Mouse (Mus musculus) adrenal gland, postnatal 4 days (tissue): ENCODE results near the gene Efna1. TPM values are rescaled to one million over a fixed set of nuclear protein-coding genes. Genes with fewer than 3 reads are reported as not detected.
A peak's percentile ranks its signal among the peaks of the same experiment; 100 is the strongest.

Experiments
- DNase-seq, 2 experiments: peaks; one replicate each; pipeline ENCODE4 v3.0.0; 2021 to 2022; ENCODE audit warnings: low spot score in 2 of 2, mixed read lengths in 2 of 2
- microRNA-seq: library from miRNA; unstranded; fragments of <30 nt; microRNA quantifications from one replicate; pipeline ENCODE4 v1.2.0, GENCODE M21; 2021
- total RNA-seq, 2 experiments: library from RNA; stranded (reverse); gene quantifications; 2 replicates each; pipeline ENCODE4 v1.2.3; 2021

The Efna1 gene
- total RNA-seq, 2 experiments from 2014 or later: 32.1 to 35.2 TPM

GRCm38 (mm10) chr3:89225321-89225815, 55.6 kb downstream of the Efna1 start:
- DNase-seq: no peak

- no peak for DNase-seq
Observed at GRCm38 (mm10) chr3:89224796-89225195, 56.1 kb downstream of the Efna1 start.

Small RNAs within 50 kb of the gene (microRNA-seq; reads per million reads assigned to microRNA genes)
- gene Mir92b: 92.3 reads per million, percentile 45 among the genes with 10 or more reads in this experiment

Other genes with a start within 250 kb of the Efna1 start
- 10 to 100 TPM; 21.9 to 27.4 TPM for gene Rusc1, start 187.8 kb downstream of the Efna1 start, total RNA-seq
- not detected for gene Gm43738, start 180.0 kb downstream of the Efna1 start, total RNA-seq
- gene Fdps, start 179.2 kb downstream of the Efna1 start, total RNA-seq: 10 to 100 TPM; 79.4 to 85.0 TPM
- gene Pklr, start 145.0 kb downstream of the Efna1 start, total RNA-seq: 10 to 100 TPM; 11.2 to 24.5 TPM
- 10 to 100 TPM; 15.0 to 17.8 TPM for gene Hcn3, start 120.9 kb downstream of the Efna1 start, total RNA-seq
- 100 to 1,000 TPM; 103 TPM for gene Clk2, start 116.3 kb downstream of the Efna1 start, total RNA-seq
- gene Scamp3, start 103.7 kb downstream of the Efna1 start, total RNA-seq: 100 to 1,000 TPM; 114 to 122 TPM
- 10 to 100 TPM; 27.2 to 34.1 TPM for gene Fam189b, start 98.0 kb downstream of the Efna1 start, total RNA-seq
- 10 to 100 TPM; 60.8 to 61.2 TPM for gene Gba, start 78.2 kb downstream of the Efna1 start, total RNA-seq
- 10 to 100 TPM; 31.1 to 36.7 TPM for gene Thbs3, start 66.0 kb downstream of the Efna1 start, total RNA-seq
- 100 to 1,000 TPM; 179 to 182 TPM for gene Mtx1, start 54.1 kb downstream of the Efna1 start, total RNA-seq
- gene Muc1, start 52.1 kb downstream of the Efna1 start, total RNA-seq: 1 to 10 TPM; 1.2 to 8.9 TPM
- 100 to 1,000 TPM; 120 to 130 TPM for gene Krtcap2, start 35.2 kb downstream of the Efna1 start, total RNA-seq
- 1 to 10 TPM; 3.4 to 4.9 TPM for gene Trim46, start 34.8 kb downstream of the Efna1 start, total RNA-seq
- gene Dpm3, start 21.8 kb downstream of the Efna1 start, total RNA-seq: 100 to 1,000 TPM; 108 TPM
- gene Slc50a1, start 10.6 kb downstream of the Efna1 start, total RNA-seq: 10 to 100 TPM; 62.4 to 63.1 TPM
- gene Efna3, start 41.8 kb upstream of the Efna1 start, total RNA-seq: 1 to 10 TPM in 1 of 2 experiments, under 1 TPM in 1; 0.84 to 1.6 TPM
- gene Efna4, start 56.9 kb upstream of the Efna1 start, total RNA-seq: 1 to 10 TPM; 3.3 to 6.1 TPM
- gene Adam15, start 68.9 kb upstream of the Efna1 start, total RNA-seq: 10 to 100 TPM; 60.7 to 74.6 TPM
- gene Dcst2, start 80.8 kb upstream of the Efna1 start, total RNA-seq: under 1 TPM; 0.25 to 0.48 TPM
- 1 to 10 TPM in 1 of 2 experiments, under 1 TPM in 1; 0.81 to 1.2 TPM for gene Dcst1, start 84.1 kb upstream of the Efna1 start, total RNA-seq
- gene Zbtb7b, start 113.6 kb upstream of the Efna1 start, total RNA-seq: 10 to 100 TPM; 41.8 to 47.2 TPM
- gene Lenep, start 121.7 kb upstream of the Efna1 start, total RNA-seq: not detected
- 10 to 100 TPM; 30.9 to 36.8 TPM for gene Flad1, start 130.7 kb upstream of the Efna1 start, total RNA-seq
- gene Cks1b, start 137.2 kb upstream of the Efna1 start, total RNA-seq: 10 to 100 TPM; 64.2 to 66.3 TPM
- gene Shc1, start 137.3 kb upstream of the Efna1 start, total RNA-seq: 100 to 1,000 TPM; 142 to 145 TPM
- 10 to 100 TPM; 43.0 to 44.3 TPM for gene Pygo2, start 149.1 kb upstream of the Efna1 start, total RNA-seq
- gene Pbxip1, start 155.6 kb upstream of the Efna1 start, total RNA-seq: 10 to 100 TPM; 58.7 to 58.8 TPM
- 10 to 100 TPM; 14.9 to 17.3 TPM for gene Pmvk, start 173.4 kb upstream of the Efna1 start, total RNA-seq
- gene Kcnn3, start 239.0 kb upstream of the Efna1 start, total RNA-seq: 1 to 10 TPM; 6.6 to 7.2 TPM